Mouse (Mus musculus): ENCODE measurements at regions not wholly inside any gene's neighbourhood (a gene's known extent, or its start where the extent isn't known, plus 50 kb on each side); places are given as distances from the start of the nearest gene placed in this dataset.

- TF ChIP-seq HCFC1 (IDR thresholded peaks at IDR 0.05; ENCODE audit: borderline replicate concordance, insufficient read depth, low read length) (no peak), CHD2 (IDR thresholded peaks at IDR 0.05; ENCODE audit: low read depth, low read length) (no peak), MAFK (IDR thresholded peaks at IDR 0.05; ENCODE audit: insufficient read depth, low read depth, low read length) (no peak), ZNF384 (IDR thresholded peaks at IDR 0.05; ENCODE audit: low read depth, low read length) (no peak)
Measured at GRCm38 (mm10) chr15:67027751-67028150, 527.0 kb upstream of the Lrrc6 start.

Measured in ES-E14 (cell line).